Comparison of ENCODE assay signal across 8 mouse cellular contexts in the genomic region with DNA sequence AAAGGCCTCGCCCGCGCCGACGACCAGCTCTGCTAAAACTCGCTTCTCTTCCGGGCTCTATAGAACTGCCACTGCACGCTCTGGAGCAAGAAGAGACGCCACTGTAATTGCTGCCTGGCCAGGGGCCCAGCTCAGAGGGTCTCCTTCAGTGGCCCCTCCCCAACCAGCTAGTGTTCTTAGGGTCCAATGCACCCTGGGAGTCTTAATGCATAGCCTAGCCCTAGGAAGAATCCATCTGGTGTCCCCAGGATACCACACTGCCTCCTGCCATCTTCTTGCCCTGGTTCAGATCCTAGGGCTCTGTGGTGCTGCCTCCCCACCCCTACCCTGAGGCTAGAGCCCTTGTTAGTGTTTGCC. TPM values are rescaled to one million over a fixed set of nuclear protein-coding genes. Genes with fewer than 3 reads are reported as not detected.
DNase-seq lines count a peak whose midpoint lies in the region; ATAC-seq and TF ChIP-seq lines count a peak whose summit lies in the region.

No protein-coding gene starts in this region.

- peaks cover 23% of the 10 kb centered on the region for H3K36me3 ChIP-seq in forebrain, embryonic 10.5 days (replicated peaks)
- H3K36me3 ChIP-seq in intestine, embryonic 15.5 days: peaks cover 3% of the 10 kb centered on the region; the same call in 1 of the 2 replicates

- no peak for TF ChIP-seq POLR2A in lung, adult 2 months (IDR thresholded peaks at IDR 0.05; ENCODE audit: borderline replicate concordance, extremely low read depth, low read depth, low read length)

- H3K4me3 ChIP-seq in lung, adult 2 months (replicated peaks; ENCODE audit: extremely low read depth, low read depth, low read length): peak overlapping the region; percentile 56
- peak overlapping the region; percentile 53 for H3K4me3 ChIP-seq in forebrain, embryonic 10.5 days
- peak overlapping the region; percentile 43 for H3K4me3 ChIP-seq in intestine, embryonic 15.5 days (replicated peaks)

- H3K9me3 ChIP-seq in forebrain, embryonic 10.5 days: no peaks in the 10 kb centered on the region
- H3K9me3 ChIP-seq in intestine, embryonic 15.5 days: no peaks in the 10 kb centered on the region

- peak overlapping the region; percentile 77 for H3K4me2 ChIP-seq in intestine, embryonic 15.5 days (replicated peaks)

- no peak for TF ChIP-seq CTCF in lung, adult 2 months (IDR thresholded peaks at IDR 0.05; ENCODE audit: insufficient read depth, low read length)

- peak overlapping the region; percentile 74 for H3K27ac ChIP-seq in forebrain, embryonic 10.5 days
- H3K27ac ChIP-seq in intestine, embryonic 15.5 days: no peak overlapping the region

- H3K9ac ChIP-seq in intestine, embryonic 15.5 days: peak overlapping the region; percentile 51

- no peaks in the 10 kb centered on the region for H3K4me1 ChIP-seq in lung, adult 2 months (ENCODE audit: control insufficient read depth, insufficient read depth, low read length)
- peaks cover 11% of the 10 kb centered on the region for H3K4me1 ChIP-seq in forebrain, embryonic 10.5 days
- 0 out of 2 replicates have a peak, but pooled peaks cover 10% of the 10 kb centered on the region for H3K4me1 ChIP-seq in intestine, embryonic 15.5 days (replicated peaks)

- 12% methylated on average over 9 of the region's 9 CpGs for WGBS in lung, adult 2 months
- 20% methylated on average over 9 of the region's 9 CpGs for WGBS in forebrain, embryonic 10.5 days
- 9% methylated on average over 9 of the region's 9 CpGs for WGBS in intestine, embryonic 15.5 days

- H3K27me3 ChIP-seq in forebrain, embryonic 10.5 days (ENCODE audit: poor library complexity, severe bottlenecking): no peaks in the 10 kb centered on the region; the same call in 1 of the 2 replicates
- no peaks in the 10 kb centered on the region for H3K27me3 ChIP-seq in intestine, embryonic 15.5 days (replicated peaks)

- ATAC-seq in intestine, embryonic 15.5 days: peak; percentile 28

- no peak for DNase-seq in lung, adult 2 months
- DNase-seq in lung, postnatal 25 days (ENCODE audit: low spot score): no peak
- no peak for DNase-seq in forebrain, embryonic 10.5 days (ENCODE audit: extremely low spot score, low spot score)
- DNase-seq in neural tube, embryonic 10.5 days (ENCODE audit: extremely low spot score, low spot score): peak; percentile 18
- DNase-seq in ovary, postnatal 10 days (ENCODE audit: low spot score): no peak
- DNase-seq in ovary, adult 18-20 months (ENCODE audit: low spot score): no peak
- no peak for DNase-seq in thymus, adult 18-20 months

RNA-seq across cellular contexts. Expression of a gene that starts 41.5 kb away (rescaled TPM):
- 22.5 and 30.2 TPM in 2 replicates for polyA plus RNA-seq in lung, adult 2 months (2012; rRNA removed)
- 81.8 and 81.9 TPM in 2 replicates for polyA plus RNA-seq in forebrain, embryonic 10.5 days (2016; fragmentation: Nextera tagmentation; extraction: Ambion mirVana)
- 60.9 and 65.6 TPM in 2 replicates for polyA plus RNA-seq in intestine, embryonic 15.5 days (2015; fragmentation: Nextera tagmentation; extraction: Ambion mirVana)

RNA-seq across cellular contexts. Expression of a gene that starts 45.8 kb away (rescaled TPM):
- 0.34 and 0.96 TPM in 2 replicates for polyA plus RNA-seq in lung, adult 2 months (2012; rRNA removed)
- polyA plus RNA-seq in forebrain, embryonic 10.5 days (2016; fragmentation: Nextera tagmentation; extraction: Ambion mirVana): not detected in 2 replicates
- 5.0 and 6.2 TPM in 2 replicates for polyA plus RNA-seq in intestine, embryonic 15.5 days (2015; fragmentation: Nextera tagmentation; extraction: Ambion mirVana)
